In the genomic region with DNA sequence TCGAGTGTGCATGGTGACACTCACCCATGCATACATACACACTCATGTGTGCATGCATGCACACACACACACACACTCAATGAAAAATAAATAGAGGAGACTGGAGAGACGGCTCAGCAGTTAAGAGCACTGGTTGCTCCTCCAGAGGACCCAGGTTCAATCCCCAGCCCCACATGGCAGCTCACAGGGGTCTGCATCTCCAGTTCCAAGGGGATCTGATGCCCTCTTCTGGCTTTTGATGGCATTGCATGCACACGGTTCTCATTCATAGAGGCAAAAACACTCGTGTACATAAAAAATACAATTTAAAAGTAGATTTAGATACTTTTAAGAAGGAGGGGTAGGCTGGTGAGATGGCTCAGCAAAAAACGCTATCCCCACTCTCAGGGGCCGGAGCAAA, we compare ENCODE assay signal across 11 mouse cellular contexts. TPM values are rescaled to one million over a fixed set of nuclear protein-coding genes. Genes with fewer than 3 reads are reported as not detected.
DNase-seq lines count a peak whose midpoint lies in the region; ATAC-seq and TF ChIP-seq lines count a peak whose summit lies in the region.
"Had no signal": no experiment of that assay in that cellular context is flagged by ENCODE, and none has a peak within 500 bp of the region (broad histone marks: within the 10 kb centered on the region; RNA-seq: fewer than 3 reads in every experiment).

No protein-coding gene starts in this region.

- no peaks in the 10 kb centered on the region for H3K9me3 ChIP-seq in forebrain, postnatal 0 days (ENCODE audit: low read length)
- no peaks in the 10 kb centered on the region for H3K9me3 ChIP-seq in forebrain, embryonic 14.5 days (replicated peaks; ENCODE audit: control insufficient read depth, low read length)
- H3K9me3 ChIP-seq in liver, postnatal 0 days (ENCODE audit: low read length) = no peaks in the 10 kb centered on the region
- no peaks in the 10 kb centered on the region for H3K9me3 ChIP-seq in liver, embryonic 11.5 days (ENCODE audit: control insufficient read depth, low read length)
- H3K9me3 ChIP-seq: limb, embryonic 12.5 days had no signal

- TF ChIP-seq EP300 in liver, postnatal 0 days (IDR thresholded peaks at IDR 0.05; ENCODE audit: low read depth) = no peak

- H3K4me3 ChIP-seq in forebrain, postnatal 0 days (ENCODE audit: low read depth, low read length) = no peak overlapping the region
- H3K4me3 ChIP-seq in forebrain, embryonic 14.5 days (ENCODE audit: low read depth, low read length) = no peak overlapping the region
- no peak overlapping the region for H3K4me3 ChIP-seq in liver, postnatal 0 days (ENCODE audit: low read depth, low read length)
- no peak overlapping the region for H3K4me3 ChIP-seq in liver, embryonic 11.5 days (ENCODE audit: low read depth, low read length)
- no peak overlapping the region for H3K4me3 ChIP-seq in bone marrow macrophage, adult 2 months (ENCODE audit: insufficient read depth, low read length)
- H3K4me3 ChIP-seq: limb, embryonic 12.5 days had no signal

- ATAC-seq in forebrain, postnatal 0 days = no peak
- no peak for ATAC-seq in forebrain, embryonic 14.5 days
- no peak for ATAC-seq in liver, postnatal 0 days
- ATAC-seq in liver, embryonic 11.5 days (replicated peaks; ENCODE audit: low FRiP score) = no peak
- ATAC-seq: forebrain, embryonic 16.5 days had no signal

- H3K27ac ChIP-seq in forebrain, postnatal 0 days (ENCODE audit: low read depth, low read length) = no peak overlapping the region
- H3K27ac ChIP-seq in forebrain, embryonic 14.5 days (ENCODE audit: low read depth, low read length) = no peak overlapping the region
- H3K27ac ChIP-seq in liver, postnatal 0 days (ENCODE audit: low read depth) = no peak overlapping the region
- no peak overlapping the region for H3K27ac ChIP-seq in liver, embryonic 11.5 days (ENCODE audit: low read depth, low read length)
- H3K27ac ChIP-seq in bone marrow macrophage, adult 2 months (ENCODE audit: insufficient read depth, low read depth, low read length) = no peak overlapping the region
- H3K27ac ChIP-seq: limb, embryonic 12.5 days had no signal

- no peak for DNase-seq in forebrain, postnatal 0 days
- no peak for DNase-seq in forebrain, embryonic 14.5 days (ENCODE audit: low spot score)
- no peak for DNase-seq in liver, postnatal 0 days
- no peak for DNase-seq in liver, embryonic 11.5 days (ENCODE audit: low spot score)
- DNase-seq in 416B (ENCODE audit: low read depth) = peak; percentile 13
- no peak for DNase-seq in yolk sac, embryonic 10.5 days (ENCODE audit: low spot score)
- DNase-seq in left cerebral cortex, postnatal 36 days (ENCODE audit: low spot score in 2 of 2) = no peak
- DNase-seq: spleen, adult 18-20 months had no signal

- intact Hi-C loops in left cerebral cortex, postnatal 36 days (cut with DNase I) = loop anchor here (5.0 kb wide), 1 partner anchor 38 kb away; no protein-coding TSS in a partner anchor

- TF ChIP-seq POLR2A in bone marrow macrophage, adult 2 months (IDR thresholded peaks at IDR 0.05; ENCODE audit: borderline replicate concordance, low read depth, low read length) = no peak

- TF ChIP-seq CTCF in forebrain, postnatal 0 days (IDR thresholded peaks at IDR 0.05; ENCODE audit: low read depth) = peak; percentile 25
- TF ChIP-seq CTCF in liver, postnatal 0 days (IDR thresholded peaks at IDR 0.05; ENCODE audit: low read depth) = peak; percentile 34; the same call in 1 of the 2 replicates
- peak; percentile 58 for TF ChIP-seq CTCF in bone marrow macrophage, adult 2 months (IDR thresholded peaks at IDR 0.05; ENCODE audit: low read depth, low read length)

- no peaks in the 10 kb centered on the region for H3K27me3 ChIP-seq in forebrain, postnatal 0 days (ENCODE audit: insufficient read depth, low read length)
- H3K27me3 ChIP-seq in forebrain, embryonic 14.5 days (replicated peaks; ENCODE audit: control insufficient read depth, insufficient read depth, low read length) = no peaks in the 10 kb centered on the region
- H3K27me3 ChIP-seq in liver, postnatal 0 days (ENCODE audit: insufficient read depth, low read length) = no peaks in the 10 kb centered on the region
- H3K27me3 ChIP-seq in liver, embryonic 11.5 days (replicated peaks; ENCODE audit: control insufficient read depth, insufficient read depth, low read length) = no peaks in the 10 kb centered on the region
- H3K27me3 ChIP-seq: limb, embryonic 12.5 days had no signal

- no peak overlapping the region for H3K4me2 ChIP-seq in forebrain, postnatal 0 days (ENCODE audit: low read depth)
- H3K4me2 ChIP-seq in forebrain, embryonic 14.5 days (ENCODE audit: low read length) = no peak overlapping the region
- H3K4me2 ChIP-seq in liver, postnatal 0 days (ENCODE audit: low read depth, low read length) = no peak overlapping the region
- H3K4me2 ChIP-seq in liver, embryonic 11.5 days = no peak overlapping the region
- H3K4me2 ChIP-seq: limb, embryonic 12.5 days had no signal

- H3K36me3 ChIP-seq in forebrain, postnatal 0 days (ENCODE audit: insufficient read depth) = no peaks in the 10 kb centered on the region
- no peaks in the 10 kb centered on the region for H3K36me3 ChIP-seq in forebrain, embryonic 14.5 days (ENCODE audit: control insufficient read depth, insufficient read depth, low read length)
- H3K36me3 ChIP-seq in liver, postnatal 0 days (replicated peaks; ENCODE audit: insufficient read depth, low read length) = no peaks in the 10 kb centered on the region
- H3K36me3 ChIP-seq in liver, embryonic 11.5 days (ENCODE audit: control insufficient read depth, insufficient read depth, low read length) = no peaks in the 10 kb centered on the region
- H3K36me3 ChIP-seq: limb, embryonic 12.5 days had no signal

- H3K9ac ChIP-seq in forebrain, postnatal 0 days = no peak overlapping the region
- no peak overlapping the region for H3K9ac ChIP-seq in forebrain, embryonic 14.5 days (ENCODE audit: low read length)
- H3K9ac ChIP-seq in liver, postnatal 0 days (replicated peaks) = no peak overlapping the region
- no peak overlapping the region for H3K9ac ChIP-seq in liver, embryonic 11.5 days (ENCODE audit: low read depth, low read length)
- H3K9ac ChIP-seq: limb, embryonic 12.5 days had no signal

- 73% methylated on average over 6 of the region's 6 CpGs for WGBS in forebrain, postnatal 0 days
- 72% methylated on average over 6 of the region's 6 CpGs for WGBS in forebrain, embryonic 14.5 days
- 50% methylated on average over 6 of the region's 6 CpGs for WGBS in liver, postnatal 0 days (ENCODE audit: insufficient replicate concordance)
- WGBS in liver, embryonic 11.5 days = 56% methylated on average over 6 of the region's 6 CpGs

- peaks cover 11% of the 10 kb centered on the region for H3K4me1 ChIP-seq in forebrain, postnatal 0 days (ENCODE audit: insufficient read depth)
- H3K4me1 ChIP-seq in forebrain, embryonic 14.5 days (ENCODE audit: control insufficient read depth, insufficient read depth, low read length) = peaks cover 16% of the 10 kb centered on the region
- H3K4me1 ChIP-seq in liver, postnatal 0 days (ENCODE audit: insufficient read depth) = no peaks in the 10 kb centered on the region
- H3K4me1 ChIP-seq in liver, embryonic 11.5 days (replicated peaks; ENCODE audit: control insufficient read depth, insufficient read depth, low read length) = no peaks in the 10 kb centered on the region
- no peaks in the 10 kb centered on the region for H3K4me1 ChIP-seq in bone marrow macrophage, adult 2 months (ENCODE audit: control insufficient read depth, insufficient read depth, low read length)

RNA-seq across cellular contexts. Expression of gene Ubiad1, which starts 55.5 kb away (rescaled TPM):
- 13.6 and 18.7 TPM in 2 replicates for total RNA-seq in forebrain, postnatal 0 days (2014; rRNA removed)
- 11.7 and 12.2 TPM in 2 replicates for polyA plus RNA-seq in forebrain, postnatal 0 days (2015; fragmentation: Nextera tagmentation; extraction: Ambion mirVana)
- 14.2 and 14.6 TPM in 2 replicates for polyA plus RNA-seq in forebrain, embryonic 14.5 days (2014; fragmentation: Nextera tagmentation; extraction: Ambion mirVana)
- 10.2 and 10.5 TPM in 2 replicates for polyA plus RNA-seq in liver, postnatal 0 days (2015; fragmentation: Nextera tagmentation; extraction: Ambion mirVana)
- polyA plus RNA-seq in liver, embryonic 11.5 days (2014; fragmentation: Nextera tagmentation; extraction: Ambion mirVana) = 21.5 and 23.1 TPM in 2 replicates
- 5.1 and 6.9 TPM in 2 replicates for polyA plus RNA-seq in bone marrow macrophage, adult 2 months (2012; ENCODE audit: insufficient read depth, insufficient read length, missing spikeins)
- 1 to 10 TPM; 8.3 to 8.6 TPM for total RNA-seq in left cerebral cortex, postnatal 36 days (2021)

RNA-seq across cellular contexts. Expression of gene Mtor, which starts 59.4 kb away (rescaled TPM):
- total RNA-seq in forebrain, postnatal 0 days (2014; rRNA removed) = 35.2 and 43.6 TPM in 2 replicates
- polyA plus RNA-seq in forebrain, postnatal 0 days (2015; fragmentation: Nextera tagmentation; extraction: Ambion mirVana) = 27.7 and 28.0 TPM in 2 replicates
- 22.2 and 24.4 TPM in 2 replicates for polyA plus RNA-seq in forebrain, embryonic 14.5 days (2014; fragmentation: Nextera tagmentation; extraction: Ambion mirVana)
- polyA plus RNA-seq in liver, postnatal 0 days (2015; fragmentation: Nextera tagmentation; extraction: Ambion mirVana) = 12.3 and 13.0 TPM in 2 replicates
- 20.4 and 22.9 TPM in 2 replicates for polyA plus RNA-seq in liver, embryonic 11.5 days (2014; fragmentation: Nextera tagmentation; extraction: Ambion mirVana)
- 10.0 and 14.1 TPM in 2 replicates for polyA plus RNA-seq in bone marrow macrophage, adult 2 months (2012; ENCODE audit: insufficient read depth, insufficient read length, missing spikeins)
- 100 to 1,000 TPM in 1 of 2 experiments, 10 to 100 TPM in 1; 91.8 to 100 TPM for total RNA-seq in left cerebral cortex, postnatal 36 days (2021)
